Mouse (Mus musculus) ES-E14 (cell line): ENCODE data around the gene Muc13. TPM values are rescaled to one million over a fixed set of nuclear protein-coding genes. Genes with fewer than 3 reads are reported as not detected.

Source experiments
- DNase-seq: peaks from one replicate; pipeline ENCODE4 v3.0.0-alpha.2; 2013; ENCODE audit warnings: low read depth, low spot score
- H3K27ac ChIP-seq: 2 replicates; pipeline ENCODE4 v1.5.1; 2012; ENCODE audit warnings: low read depth, mild to moderate bottlenecking, low read length, moderate library complexity, mixed read lengths; ENCODE audit not compliant: poor library complexity, insufficient read depth, severe bottlenecking
- H3K36me3 ChIP-seq: 2 replicates; pipeline ENCODE4 v1.6.1; 2012; ENCODE audit warnings: mild to moderate bottlenecking, low read length, moderate library complexity, mixed read lengths; ENCODE audit not compliant: control insufficient read depth, poor library complexity, insufficient read depth, severe bottlenecking
- H3K4me1 ChIP-seq, 2 experiments: fragments of 150-350 bp in 1 of 2; sonication (generic) in 1 of 2; 2 replicates each; pipeline ENCODE4 v1.6.1; 2012; ENCODE audit warnings: low read length in 2 of 2, mild to moderate bottlenecking in 1 of 2, mixed read lengths in 1 of 2; ENCODE audit not compliant: control insufficient read depth in 2 of 2, insufficient read depth in 2 of 2, poor library complexity in 1 of 2
- H3K4me3 ChIP-seq, 2 experiments: fragments of 150-350 bp in 1 of 2; sonication (generic) in 1 of 2; 2 replicates each; pipeline ENCODE4 v1.5.1; 2012; ENCODE audit warnings: low read length in 2 of 2, low read depth in 1 of 2, mild to moderate bottlenecking in 1 of 2, mixed read lengths in 1 of 2; ENCODE audit not compliant: insufficient read depth in 1 of 2, poor library complexity in 1 of 2, severe bottlenecking in 1 of 2
- H3K9ac ChIP-seq: 2 replicates; pipeline ENCODE4 v1.6.1; 2012; ENCODE audit warnings: low read depth, mild to moderate bottlenecking, low read length, mixed read lengths; ENCODE audit not compliant: poor library complexity, insufficient read depth, severe bottlenecking
- H3K9me3 ChIP-seq: fragments of 150-350 bp; sonication (generic); 2 replicates; pipeline ENCODE4 v1.6.1; 2012; ENCODE audit warnings: low read depth, mild to moderate bottlenecking, low read length; ENCODE audit not compliant: control insufficient read depth, insufficient read depth
- CHD2 ChIP-seq: IDR thresholded peaks from 2 replicates; pipeline ENCODE4 v1.6.1; 2014; ENCODE audit warnings: mild to moderate bottlenecking, low read depth, low read length, inconsistent platforms
- HCFC1 ChIP-seq: IDR thresholded peaks from 2 replicates; pipeline ENCODE4 v1.6.1; 2012; ENCODE audit warnings: low read length, inconsistent platforms, borderline replicate concordance; ENCODE audit not compliant: insufficient read depth
- MAFK ChIP-seq: IDR thresholded peaks from 2 replicates; pipeline ENCODE4 v1.6.1; 2014; ENCODE audit warnings: mild to moderate bottlenecking, low read depth, low read length, inconsistent platforms; ENCODE audit not compliant: insufficient read depth
- ZC3H11A ChIP-seq: IDR thresholded peaks from 2 replicates; pipeline ENCODE4 v1.6.1; 2012; ENCODE audit warnings: low read depth, mild to moderate bottlenecking, inconsistent platforms, low read length, borderline replicate concordance
- ZNF384 ChIP-seq: IDR thresholded peaks from 2 replicates; pipeline ENCODE4 v1.6.1; 2012; ENCODE audit warnings: low read depth, low read length, inconsistent platforms
- in situ Hi-C, 2 experiments: fragments of 600-800 bp; cut with MboI; formaldehyde crosslinking; loops; one replicate each; pipeline ENCODE4 v1.15.1; 2025; ENCODE audit warnings: low sequenced_read_pairs in 2 of 2, inconsistent platforms in 1 of 2; ENCODE audit not compliant: unreplicated experiment in 2 of 2
- total RNA-seq: library from RNA; depleted of rRNA; stranded (reverse); fragments of 300-350 nt; gene quantifications from 2 replicates; pipeline ENCODE4 v1.2.3, GENCODE M21; 2012

The Muc13 gene
- total RNA-seq, 1 experiment = 0.22 TPM

DNA sequence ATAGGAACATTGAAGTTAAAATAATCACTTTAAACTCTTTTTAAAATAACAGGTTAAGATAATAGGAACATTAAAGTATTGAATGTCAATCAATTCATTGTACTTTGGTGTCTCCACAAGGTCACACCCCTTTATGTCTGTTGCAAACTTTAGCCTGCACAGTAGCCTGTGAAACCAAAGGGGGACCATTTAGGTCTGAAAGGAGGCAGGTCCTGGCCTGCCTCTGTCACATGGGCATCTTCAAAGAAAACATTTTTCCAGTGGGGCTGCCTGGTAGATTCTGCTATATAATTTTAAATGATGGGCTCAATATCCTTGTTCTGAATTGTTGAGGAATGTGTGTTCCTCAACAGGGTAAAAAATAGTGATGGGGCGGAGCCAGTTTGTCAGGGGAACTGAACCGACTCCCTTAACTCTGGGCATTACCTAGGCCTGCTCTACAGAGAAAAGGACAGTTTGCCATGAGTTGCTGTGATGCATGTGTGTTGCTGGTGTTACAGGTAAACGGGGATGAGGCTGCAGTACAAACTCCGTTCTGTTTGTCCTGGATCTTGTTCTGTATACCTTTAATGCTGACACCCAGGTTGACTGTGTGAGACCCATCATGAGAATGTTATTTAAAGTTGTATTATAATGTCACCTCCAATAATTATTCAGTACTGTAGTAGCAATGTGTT lies 22.9 kb upstream of the Muc13 start:
- H3K9me3 ChIP-seq = no peaks in the 10 kb centered on the region
- H3K36me3 ChIP-seq = no peaks in the 10 kb centered on the region
- H3K9ac ChIP-seq = no peak overlapping the region
- no peak overlapping the region for H3K27ac ChIP-seq
- no peak for DNase-seq
- in situ Hi-C loops = no loop called here
- H3K4me1 ChIP-seq = peaks cover 0 to 5% of the 10 kb centered on the region in 2 experiments; a peak in 1 of 4 replicates
- TF ChIP-seq MAFK (no peak), CHD2 (no peak)
- H3K4me3 ChIP-seq = no peak overlapping the region

DNA sequence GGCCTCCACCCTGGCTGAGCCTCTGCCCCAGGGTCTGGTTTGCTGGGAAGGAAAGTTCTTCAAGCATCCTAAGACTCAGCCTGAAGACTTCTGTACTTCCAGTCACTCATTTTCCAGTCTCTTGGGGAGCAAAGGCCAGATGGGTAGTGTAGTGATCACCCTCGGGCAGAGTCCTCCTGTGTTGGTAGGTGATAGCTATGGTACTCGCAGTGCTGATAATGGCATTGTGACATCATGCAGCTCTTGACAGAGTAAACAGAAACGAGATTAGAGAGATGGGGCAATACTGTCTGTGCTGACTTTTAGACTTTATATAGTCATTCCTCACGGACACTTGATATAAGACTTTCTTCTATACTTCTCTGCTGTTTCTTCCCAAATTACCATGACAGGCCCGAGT lies 21.0 kb upstream of the Muc13 start:
- peaks cover 0 to 2% of the 10 kb centered on the region in 2 experiments; a peak in 1 of 4 replicates for H3K4me1 ChIP-seq
- no peak overlapping the region for H3K27ac ChIP-seq
- no peak for DNase-seq
- TF ChIP-seq CHD2 (no peak), MAFK (no peak), HCFC1 (no peak), ZC3H11A (no peak), ZNF384 (no peak)
- no peak overlapping the region for H3K9ac ChIP-seq
- in situ Hi-C loops = no loop called here
- H3K4me3 ChIP-seq = no peak overlapping the region
- H3K9me3 ChIP-seq = no peaks in the 10 kb centered on the region
- no peaks in the 10 kb centered on the region for H3K36me3 ChIP-seq

- Histone ChIP-seq H3K36me3 (no peaks in the 10 kb centered on the region), H3K27ac (no peak overlapping the region), H3K4me3 (no peak overlapping the region), H3K4me1 (peaks cover 0 to 2% of the 10 kb centered on the region in 2 experiments; a peak in 1 of 4 replicates), H3K9me3 (no peaks in the 10 kb centered on the region), H3K9ac (no peak overlapping the region)
- DNase-seq = no peak
- in situ Hi-C loops = no loop called here
- no peak for TF ChIP-seq MAFK
- TF ChIP-seq ZC3H11A = no peak
- TF ChIP-seq HCFC1 = no peak
- no peak for TF ChIP-seq CHD2
- TF ChIP-seq ZNF384 = no peak
Measured at GRCm38 (mm10) chr16:33774972-33775371, 18.9 kb upstream of the Muc13 start.

DNA sequence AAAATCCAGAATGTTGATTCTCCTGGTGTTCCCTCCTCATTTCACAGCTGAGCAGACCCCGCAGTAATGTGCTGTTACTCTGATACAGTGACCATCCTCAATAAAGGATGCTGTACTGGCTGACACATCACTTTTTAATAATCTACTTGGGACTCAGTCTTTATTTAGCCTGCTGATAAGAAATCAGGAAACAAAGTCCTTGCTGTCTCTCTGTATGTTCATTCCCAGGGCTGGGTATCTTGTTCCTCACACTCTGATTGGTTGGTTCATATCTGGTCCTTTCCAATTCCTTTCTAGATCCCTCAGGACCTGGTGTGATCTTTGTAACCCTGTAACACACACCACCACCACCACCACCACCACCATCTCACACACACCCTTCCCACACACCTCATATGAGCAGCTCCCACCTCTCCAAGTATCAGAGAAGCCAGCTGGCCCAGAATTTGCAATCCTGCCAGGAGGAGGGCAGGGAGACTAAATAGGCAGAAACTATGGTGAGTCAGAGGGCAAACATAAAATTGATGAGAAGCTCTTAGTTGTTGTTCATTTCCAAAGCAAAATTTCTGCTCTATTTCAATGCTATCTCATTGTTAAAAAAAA lies 18.0 kb upstream of the Muc13 start:
- Histone ChIP-seq H3K9ac (no peak overlapping the region), H3K4me1 (peaks cover 0 to 2% of the 10 kb centered on the region in 2 experiments; a peak in 1 of 4 replicates), H3K36me3 (no peaks in the 10 kb centered on the region), H3K4me3 (no peak overlapping the region), H3K27ac (no peak overlapping the region), H3K9me3 (no peaks in the 10 kb centered on the region)
- no peak for DNase-seq
- no peak for TF ChIP-seq ZNF384
- no peak for TF ChIP-seq HCFC1
- no peak for TF ChIP-seq MAFK
- TF ChIP-seq ZC3H11A = no peak
- no peak for TF ChIP-seq CHD2
- in situ Hi-C loops = no loop called here
